Mouse (Mus musculus): ENCODE results near the gene Ehd2.

- TF ChIP-seq CTCF (IDR thresholded peaks at IDR 0.05; ENCODE audit: control insufficient read depth, insufficient read depth, insufficient replicate concordance, low read depth, low read length) (no peak), POLR2A (IDR thresholded peaks at IDR 0.05; ENCODE audit: control insufficient read depth, low read depth, low read length) (no peak)
These were observed 3.3 kb downstream of the Ehd2 start for GRCm38 (mm10) chr7:15963798-15964652.

Data from testis, adult 2 months (tissue).